Mouse (Mus musculus) lung, postnatal 10 days (tissue): ENCODE data around the gene Tpm1.

Source experiments
- DNase-seq: peaks from one replicate; pipeline ENCODE4 v3.0.0; 2021

Tpm1 gene

GRCm38 (mm10) chr9:67045966-67046602, 3.1 kb downstream of the Tpm1 start:
- no peak for DNase-seq

GRCm38 (mm10) chr9:67045306-67045675, 3.9 kb downstream of the Tpm1 start:
- DNase-seq, result no peak

- peak; percentile 86 for DNase-seq
Measured at GRCm38 (mm10) chr9:67044551-67045305, 4.5 kb downstream of the Tpm1 start.

DNA sequence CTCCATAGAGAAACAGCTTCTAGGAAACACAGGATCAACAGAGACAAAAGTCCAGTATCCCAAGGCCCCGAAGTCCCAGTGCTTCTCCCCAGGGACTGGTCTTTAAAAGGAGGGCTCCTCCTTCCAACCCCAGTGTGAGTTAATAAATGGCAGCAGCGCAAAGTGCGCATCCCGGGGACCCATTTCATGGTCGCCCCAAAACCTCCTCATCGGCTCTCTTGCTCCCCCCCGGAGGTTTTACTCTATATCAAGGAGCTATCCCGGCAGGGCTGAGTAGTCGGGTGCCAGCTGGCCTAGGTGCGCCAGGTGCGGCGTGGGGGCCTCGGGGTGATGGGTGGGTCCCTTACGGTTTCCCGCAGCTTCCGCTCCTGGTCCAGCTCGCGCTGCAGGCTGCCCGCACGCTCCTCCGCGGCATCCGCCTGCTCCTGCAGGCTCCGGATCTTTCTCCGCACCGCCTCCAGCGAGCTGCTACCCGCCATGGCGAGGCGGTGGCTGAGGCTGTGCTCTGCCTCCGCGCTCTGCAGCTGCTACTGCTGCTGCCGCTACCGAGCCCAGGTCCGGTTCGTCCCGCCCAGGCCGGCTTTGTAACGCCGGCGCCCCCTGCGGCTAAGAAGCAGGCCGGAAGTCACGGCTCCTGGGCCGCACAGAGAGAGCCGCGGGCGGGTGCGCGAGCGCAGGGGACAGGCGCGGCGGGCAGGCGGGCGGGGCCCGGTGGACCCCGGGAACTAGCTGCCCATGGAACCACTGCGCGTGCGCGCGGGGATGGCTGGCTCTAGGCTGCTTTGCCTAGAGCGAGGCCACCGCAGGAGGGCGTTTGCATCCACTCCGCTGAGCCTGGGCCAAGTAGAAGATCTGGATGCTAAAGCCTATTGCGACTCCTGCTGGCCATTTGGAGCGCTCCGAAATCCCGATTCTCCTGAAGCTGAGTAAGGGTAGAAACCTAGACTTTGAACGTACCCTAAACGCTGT, 5.7 kb downstream of the Tpm1 start:
- DNase-seq, result peak; percentile 100

DNA sequence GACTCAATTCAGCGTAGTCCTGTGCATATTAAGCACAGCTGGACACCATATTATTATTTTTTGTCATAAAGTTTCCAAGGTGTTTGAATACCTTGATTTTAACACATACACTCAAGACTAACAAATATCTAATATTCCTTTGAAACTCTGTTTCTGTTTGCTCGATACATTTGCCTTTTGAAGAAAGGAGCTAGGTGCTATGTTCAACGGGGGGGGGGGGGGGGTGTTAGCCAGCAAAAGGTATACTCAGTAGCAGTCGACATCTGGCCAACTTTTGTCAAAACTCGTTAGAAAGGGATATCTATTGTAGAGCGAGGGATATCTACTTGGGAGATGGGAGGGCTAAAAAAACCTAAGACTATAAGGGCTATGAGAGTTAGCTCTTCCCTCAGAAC, 6.4 kb downstream of the Tpm1 start:
- DNase-seq, result no peak

DNA sequence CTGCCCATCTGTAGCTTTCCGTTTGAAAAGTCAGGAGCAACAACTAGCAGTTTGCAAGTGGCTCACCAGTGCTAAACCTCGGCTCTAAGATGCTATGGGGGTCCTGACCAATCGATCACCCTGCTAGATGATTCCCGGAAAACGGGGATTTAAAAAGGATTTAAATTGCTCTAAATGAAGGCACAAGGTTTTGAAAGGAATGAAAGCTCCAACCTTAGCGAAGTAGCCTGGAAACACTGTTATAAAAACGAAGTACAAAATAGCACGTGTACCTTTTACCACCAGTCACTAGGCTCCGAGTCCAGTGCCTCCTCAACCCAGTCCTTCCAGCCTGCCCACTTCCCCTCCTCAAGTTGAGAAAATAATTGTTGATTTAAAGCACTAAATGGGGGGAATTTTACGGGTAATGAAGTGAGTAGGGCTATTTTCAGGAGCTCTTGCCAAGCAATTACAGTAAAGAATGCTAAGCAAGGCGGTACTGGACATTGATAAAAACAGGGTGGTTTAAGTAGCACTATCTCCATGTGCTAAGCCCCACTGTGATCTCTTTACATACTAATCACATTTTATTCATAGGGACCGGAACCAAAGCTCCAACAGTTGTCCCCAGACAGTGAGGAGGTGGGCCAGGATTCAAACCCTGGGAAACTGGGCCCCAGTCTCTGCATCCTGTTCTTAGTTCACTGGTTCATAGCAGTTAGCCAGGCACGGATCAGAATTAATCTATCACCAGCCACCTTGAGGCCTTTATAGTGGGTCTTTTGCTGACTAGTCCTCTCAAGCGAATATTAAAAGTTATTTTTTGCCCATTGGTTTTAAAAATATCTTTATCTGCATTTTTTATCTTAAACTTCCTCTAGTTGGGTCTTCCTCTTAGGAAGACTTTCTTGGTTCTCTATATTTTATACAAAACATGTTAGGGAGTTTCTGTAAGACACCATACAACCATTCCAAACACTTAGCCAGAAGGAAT, 7.1 kb downstream of the Tpm1 start:
- no peak for DNase-seq

GRCm38 (mm10) chr9:67040963-67041839, 8.0 kb downstream of the Tpm1 start:
- DNase-seq, result peak; percentile 46

GRCm38 (mm10) chr9:67039867-67040266, 9.3 kb downstream of the Tpm1 start:
- no peak for DNase-seq

DNA sequence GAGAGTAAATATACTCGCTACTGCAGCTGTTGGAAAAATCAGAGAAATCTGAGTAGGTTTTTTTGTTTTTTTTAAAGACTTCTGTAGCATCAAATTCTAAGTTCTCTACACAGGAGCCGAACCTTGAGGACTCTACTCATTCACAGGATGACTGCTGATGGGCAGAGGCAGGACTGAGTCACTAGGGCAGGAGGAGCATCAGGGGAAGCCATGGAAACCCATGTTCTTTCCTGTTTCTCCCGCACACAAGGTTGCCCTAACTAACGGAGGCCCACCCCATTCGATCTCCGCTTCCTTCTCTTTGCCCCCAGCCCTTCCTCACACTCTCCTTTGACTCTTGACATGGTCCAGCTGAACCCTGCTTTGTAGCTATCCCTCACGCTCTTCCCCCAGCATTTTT, 10.5 kb downstream of the Tpm1 start:
- DNase-seq, result no peak

- DNase-seq, result no peak
Measured at GRCm38 (mm10) chr9:67037666-67038065, 11.5 kb downstream of the Tpm1 start.

GRCm38 (mm10) chr9:67036527-67037118, 12.6 kb downstream of the Tpm1 start:
- DNase-seq, result peak; percentile 56

DNA sequence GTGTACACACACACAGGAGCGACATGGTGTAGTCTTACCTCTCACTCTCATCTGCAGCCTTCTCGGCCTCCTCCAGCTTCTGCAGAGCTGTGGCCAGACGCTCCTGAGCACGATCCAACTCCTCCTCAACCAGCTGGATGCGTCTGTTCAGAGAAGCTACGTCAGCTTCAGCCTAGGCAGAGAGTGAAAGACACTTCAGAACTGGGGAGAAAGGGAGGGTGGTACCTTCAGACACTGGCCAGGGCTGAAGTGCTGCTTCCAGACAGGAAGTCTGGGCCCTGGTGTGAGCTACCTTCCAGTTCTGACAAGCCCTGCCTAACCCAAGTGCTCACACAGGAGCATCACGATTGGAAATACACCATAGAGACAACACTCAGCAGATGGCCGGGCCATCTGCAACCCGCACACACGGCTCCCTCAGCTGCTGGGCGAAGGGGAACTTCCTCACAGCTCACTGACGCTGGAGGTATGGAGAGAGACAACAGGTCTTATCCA, 13.2 kb downstream of the Tpm1 start:
- peak; percentile 75 for DNase-seq

DNA sequence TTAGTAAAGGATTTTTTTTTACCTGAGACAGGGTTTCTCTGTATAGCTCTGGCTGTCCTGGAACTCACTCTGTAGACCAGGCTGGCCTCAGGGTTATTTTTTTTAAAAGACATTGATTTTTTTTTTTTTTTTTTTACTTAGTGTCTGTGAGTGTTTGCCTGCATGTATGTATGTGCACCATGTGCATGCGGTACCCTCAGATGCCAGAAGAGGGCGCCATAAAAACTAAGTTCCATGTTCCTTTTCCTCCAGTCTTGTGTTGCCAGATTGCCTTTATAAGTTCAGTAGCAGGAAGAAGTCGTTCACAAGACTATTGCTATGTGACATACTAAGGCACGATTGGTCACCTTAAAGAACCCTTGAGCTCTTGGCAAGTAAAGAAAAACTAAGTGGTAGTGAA, 14.5 kb downstream of the Tpm1 start:
- DNase-seq, result no peak

GRCm38 (mm10) chr9:67033016-67033415, 16.2 kb downstream of the Tpm1 start:
- DNase-seq, result no peak

DNA sequence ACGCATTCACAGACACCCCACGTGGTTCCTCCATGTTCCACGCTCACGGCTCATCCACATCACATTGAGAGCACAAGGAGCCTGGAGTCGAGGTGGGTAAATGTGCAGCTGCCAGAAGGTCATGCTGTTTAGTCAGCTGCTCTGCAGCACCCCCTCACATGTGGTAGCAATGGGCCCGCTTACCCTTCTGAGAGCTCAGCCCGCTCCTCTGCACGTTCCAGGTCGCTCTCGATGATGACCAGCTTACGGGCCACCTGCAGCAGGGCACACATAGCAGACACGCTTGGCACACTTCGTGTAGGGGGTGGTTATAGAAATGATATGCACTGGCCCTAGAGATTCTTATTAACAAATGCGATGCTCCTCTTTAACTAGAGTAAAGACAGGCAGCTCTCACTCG, 16.6 kb downstream of the Tpm1 start:
- no peak for DNase-seq

DNA sequence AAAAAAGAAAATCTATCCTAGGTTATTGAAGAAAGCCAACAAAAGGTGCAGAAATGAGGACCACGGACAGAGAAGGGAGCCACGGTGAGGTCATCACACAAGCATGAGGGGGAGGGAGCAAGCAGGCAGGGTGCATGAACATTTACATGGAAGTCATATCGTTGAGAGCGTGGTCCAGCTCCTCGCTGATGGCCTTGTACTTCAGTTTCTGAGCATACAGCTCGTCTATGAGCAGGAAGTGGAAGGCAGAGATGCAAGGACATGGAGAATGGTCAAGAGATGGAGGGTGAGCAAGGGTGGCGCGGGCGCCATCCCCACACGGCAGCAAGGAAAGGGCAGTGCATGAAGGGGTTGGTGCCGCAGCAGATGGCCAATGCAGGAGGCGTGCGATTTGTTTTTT, 19.7 kb downstream of the Tpm1 start:
- no peak for DNase-seq

DNA sequence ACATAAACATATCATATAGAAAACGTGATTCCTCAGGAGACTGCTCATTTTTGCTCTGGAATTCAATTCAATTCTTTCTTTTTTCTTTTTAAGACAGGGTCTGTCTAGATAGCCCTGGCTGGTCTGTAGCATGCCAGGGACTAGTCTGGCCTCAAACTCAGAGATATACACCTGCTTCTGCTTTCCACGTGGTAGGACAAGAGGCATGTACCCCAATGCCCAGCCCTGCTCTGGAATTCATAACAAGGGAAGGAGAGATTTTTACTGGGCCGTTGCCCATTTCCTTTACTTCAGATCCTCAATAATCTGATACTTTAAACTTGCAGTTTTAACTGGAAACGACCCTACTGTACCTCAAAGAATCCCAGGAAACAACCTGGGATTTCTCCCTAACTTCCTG, 20.3 kb downstream of the Tpm1 start:
- DNase-seq, result no peak

DNA sequence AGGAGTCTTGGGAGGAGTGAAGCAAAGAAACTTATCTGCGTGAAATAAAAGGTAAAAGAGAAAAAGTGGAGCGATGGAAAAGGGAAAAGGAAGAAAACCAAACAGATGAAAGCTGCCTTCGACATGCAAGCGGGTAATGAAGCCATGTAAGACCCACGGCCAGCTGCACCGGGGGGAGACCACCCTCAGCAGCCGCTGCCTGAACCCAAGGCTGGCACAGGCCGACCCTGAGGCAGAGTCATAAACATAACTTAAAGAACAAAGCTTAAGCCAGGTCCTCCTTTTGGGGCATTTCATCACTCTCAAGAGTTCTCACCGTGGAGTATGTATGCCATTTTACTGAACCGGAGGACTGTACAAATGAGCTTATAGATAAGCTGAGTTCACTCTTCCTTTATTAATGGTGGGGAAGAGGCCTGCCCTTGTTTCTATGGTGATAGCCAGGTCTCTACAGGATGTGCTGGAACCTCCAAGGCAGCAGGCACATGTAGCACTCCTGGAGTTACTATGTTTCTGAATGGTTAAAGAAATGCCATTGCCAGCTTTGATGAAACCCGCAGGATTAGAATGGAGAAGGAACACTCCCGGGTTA, 21.0 kb downstream of the Tpm1 start:
- no peak for DNase-seq

- DNase-seq, result no peak
Measured at GRCm38 (mm10) chr9:67026890-67027289, 22.3 kb downstream of the Tpm1 start.

GRCm38 (mm10) chr9:67026061-67026460, 23.1 kb downstream of the Tpm1 start:
- no peak for DNase-seq
